In genomic region chr10:4107661-4108338, GRCm38 (mm10) we compare ENCODE assay signal across 8 mouse cellular contexts.
A peak's percentile ranks its signal among the peaks of the same experiment; 100 is the strongest.
DNase-seq lines count a peak whose midpoint lies in the region; ATAC-seq and TF ChIP-seq lines count a peak whose summit lies in the region.

No protein-coding gene starts in this region.

- H3K36me3 ChIP-seq in C2C12 (ENCODE audit: control insufficient read depth, insufficient read depth) = peaks cover 55% of the 10 kb centered on the region
- H3K36me3 ChIP-seq in lung, postnatal 0 days (ENCODE audit: insufficient read depth, low read length) = no peaks in the 10 kb centered on the region

- no peak for TF ChIP-seq CTCF in C2C12 (IDR thresholded peaks at IDR 0.05; ENCODE audit: control insufficient read depth, insufficient read depth, insufficient read length)
- TF ChIP-seq CTCF in lung, postnatal 0 days (IDR thresholded peaks at IDR 0.05) = peak; percentile 58

- H3K4me3 ChIP-seq in C2C12 (ENCODE audit: insufficient read depth, poor library complexity, severe bottlenecking) = no peak overlapping the region
- H3K4me3 ChIP-seq in lung, postnatal 0 days (ENCODE audit: low read depth, low read length) = no peak overlapping the region

- TF ChIP-seq EP300 in lung, postnatal 0 days (IDR thresholded peaks at IDR 0.05) = peak; percentile 98

- WGBS in lung, postnatal 0 days = 26% methylated on average over 7 of the region's 7 CpGs

- intact Hi-C loops in left cerebral cortex, postnatal 25 days (cut with DNase I) = no loop called here

- H3K79me2 ChIP-seq in C2C12 (ENCODE audit: control insufficient read depth, insufficient read depth) = no peaks in the 10 kb centered on the region

- peak overlapping the region; percentile 62 for H3K27ac ChIP-seq in lung, postnatal 0 days (ENCODE audit: low read length)

- H3K9me3 ChIP-seq in lung, postnatal 0 days (ENCODE audit: low read length) = no peaks in the 10 kb centered on the region

- H3K4me1 ChIP-seq in lung, postnatal 0 days (ENCODE audit: insufficient read depth, low read depth, low read length) = peaks cover 28% of the 10 kb centered on the region

- no peaks in the 10 kb centered on the region for H3K27me3 ChIP-seq in C2C12 (ENCODE audit: control insufficient read depth, insufficient read depth, insufficient read length)
- H3K27me3 ChIP-seq in lung, postnatal 0 days (replicated peaks; ENCODE audit: insufficient read depth, low read length) = no peaks in the 10 kb centered on the region

- no peaks in the 10 kb centered on the region for H3K79me3 ChIP-seq in C2C12 (ENCODE audit: low read depth)

- peak overlapping the region; percentile 19 for H3ac ChIP-seq in C2C12 (ENCODE audit: control insufficient read depth, insufficient read length, low read depth)

- ATAC-seq in lung, postnatal 0 days = peak; percentile 86

- no peak overlapping the region for H3K4me2 ChIP-seq in lung, postnatal 0 days (replicated peaks; ENCODE audit: low read depth, low read length)

- 0 out of 2 replicates have a peak overlapping the region, but pooled peaks have one; percentile 0 for H3K9ac ChIP-seq in lung, postnatal 0 days (replicated peaks; ENCODE audit: low read depth)

- DNase-seq in adrenal gland, postnatal 10 days = peak; percentile 68
- DNase-seq in heart, adult 9 months (ENCODE audit: low spot score in 2 of 2) = peak; percentile 75 to 88
- DNase-seq in kidney, adult 8-10 months = peak; percentile 62 to 64
- DNase-seq in lung, postnatal 0 days (ENCODE audit: low spot score) = peak; percentile 93
- DNase-seq in left cerebral cortex, postnatal 25 days (ENCODE audit: low spot score in 2 of 2) = no peak
- no peak for DNase-seq in right cerebral cortex, postnatal 25 days
- no peak for DNase-seq in layer of hippocampus, adult 9-11 months

TF ChIP-seq in C2C12, 6 proteins besides CTCF, POLR2A, EP300 and RAD21:
- TF ChIP-seq MAX (IDR thresholded peaks at IDR 0.05) (peak; percentile 13), FOSL1 (IDR thresholded peaks at IDR 0.05; ENCODE audit: insufficient read depth, low read length, poor library complexity, severe bottlenecking) (peak; percentile 37), USF1 (IDR thresholded peaks at IDR 0.05; ENCODE audit: low read depth) (no peak), MYOD1 (IDR thresholded peaks at IDR 0.05; ENCODE audit: control insufficient read depth, insufficient read length, low read depth) (peak; percentile 27), MYOG (IDR thresholded peaks at IDR 0.05; ENCODE audit: control insufficient read depth, extremely low read depth, insufficient read length) (no peak), CEBPB (IDR thresholded peaks at IDR 0.05; ENCODE audit: low read depth) (peak; percentile 92)

Comparison
In these comparisons a context has a peak if more than half of its experiments do, and no peak if none do; other contexts are left out.
1. DNase-seq: peak in adrenal gland, postnatal 10 days (single experiment), heart, adult 9 months (2 of 2), kidney, adult 8-10 months (2 of 2) and lung, postnatal 0 days (single experiment); none in left cerebral cortex, postnatal 25 days (0 of 2), right cerebral cortex, postnatal 25 days (single experiment) and layer of hippocampus, adult 9-11 months (single experiment).